Mouse (Mus musculus) kidney, adult 2 months (tissue): ENCODE data around the gene Ndnf. TPM values are rescaled to one million over a fixed set of nuclear protein-coding genes. Genes with fewer than 3 reads are reported as not detected.
A peak's percentile ranks its signal among the peaks of the same experiment; 100 is the strongest.

Experiments used
- DNase-seq: peaks from one replicate; pipeline ENCODE4 v3.0.0; 2021
- H3K27ac ChIP-seq: fragments of 200-500 bp; 2 replicates; pipeline ENCODE4 v1.5.1; 2012; ENCODE audit warnings: low read depth, low read length, control low read depth, inconsistent platforms; ENCODE audit not compliant: insufficient read depth
- H3K27me3 ChIP-seq: fragments of 200-500 bp; replicated peaks from 2 replicates; pipeline ENCODE4 v1.6.1; 2012; ENCODE audit warnings: mild to moderate bottlenecking, moderate library complexity, low read length, inconsistent platforms; ENCODE audit not compliant: control insufficient read depth, insufficient read depth
- H3K36me3 ChIP-seq: fragments of 200-500 bp; 2 replicates; pipeline ENCODE4 v1.6.1; 2012; ENCODE audit warnings: mild to moderate bottlenecking, moderate library complexity, low read length, inconsistent platforms; ENCODE audit not compliant: control insufficient read depth, insufficient read depth
- H3K4me1 ChIP-seq: fragments of 200-500 bp; 2 replicates; pipeline ENCODE4 v1.6.1; 2011; ENCODE audit warnings: low read length; ENCODE audit not compliant: control insufficient read depth, insufficient read depth
- H3K4me3 ChIP-seq: fragments of 200-500 bp; 2 replicates; pipeline ENCODE4 v1.5.1; 2011; ENCODE audit warnings: mild to moderate bottlenecking, low read depth, low read length, control low read depth; ENCODE audit not compliant: insufficient read depth
- CTCF ChIP-seq: fragments of 200-500 bp; conservative IDR thresholded peaks from 2 replicates; pipeline ENCODE4 v1.5.1; 2011; ENCODE audit warnings: low read depth, mild to moderate bottlenecking, control low read depth, low read length, moderate library complexity, mixed read lengths; ENCODE audit not compliant: insufficient read depth, insufficient read length
- POLR2A ChIP-seq: fragments of 200-500 bp; IDR thresholded peaks from one replicate; pipeline ENCODE4 v1.6.1; 2011; ENCODE audit warnings: low read depth, low read length, control low read depth
- WGBS: fragments of 180-500 bp; shearing (Covaris S2); methylation state at CpG from one replicate; pipeline ENCODE4 v1.1.7; 2018; 5-methylcytosine and 5-hydroxymethylcytosine counted together
- polyA plus RNA-seq: library from polyadenylated mRNA; depleted of rRNA; stranded (reverse); fragments of >200 nt; gene quantifications from 2 replicates; pipeline ENCODE4 v1.2.3, GENCODE M21; 2012

Gene Ndnf
- polyA plus RNA-seq, 1 experiment = 0.06 TPM

DNA sequence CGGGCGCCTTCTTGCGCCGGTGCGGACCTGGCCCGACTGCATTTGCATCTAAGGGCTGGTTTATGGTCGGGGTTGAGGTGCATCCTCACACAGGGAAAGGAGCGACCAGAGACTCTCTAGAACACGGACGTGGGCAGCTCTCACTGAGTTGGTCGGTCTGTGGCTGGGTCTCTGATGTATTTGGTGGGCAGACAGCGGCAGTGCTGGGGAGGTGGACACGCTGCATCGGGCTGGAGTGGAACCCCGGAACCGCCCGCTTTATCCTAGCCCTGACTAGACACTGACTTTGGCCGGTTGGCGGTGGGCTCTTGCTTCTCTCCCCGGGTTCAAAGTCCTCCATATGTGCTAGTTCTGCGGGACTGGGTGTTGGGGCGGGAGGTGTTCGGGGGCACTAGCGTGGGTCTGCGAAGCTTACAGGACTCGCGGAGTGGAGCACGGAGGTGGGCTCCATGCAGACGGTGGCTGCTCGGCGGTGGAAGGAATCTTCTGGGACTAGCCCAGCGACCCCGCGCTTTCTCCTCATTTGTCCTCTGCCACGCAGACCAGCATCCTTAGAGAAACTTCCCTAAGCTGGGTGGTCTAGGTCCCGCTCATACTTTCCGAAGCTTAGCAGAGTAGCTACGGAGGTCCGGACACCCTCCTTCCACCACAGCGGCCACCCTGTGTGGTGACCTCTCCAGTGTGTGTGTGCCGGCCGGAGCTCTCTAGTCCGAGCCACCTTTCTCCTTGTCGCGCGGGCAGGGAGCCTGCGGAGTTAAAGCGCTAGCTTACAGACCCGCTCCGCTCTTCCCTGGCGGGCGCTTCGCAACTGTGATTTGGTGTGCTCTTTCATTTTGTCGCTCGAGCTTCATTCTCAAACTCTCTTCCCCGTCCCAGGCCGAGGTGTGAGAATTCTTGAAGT lies 991 bp downstream of the Ndnf start:
- no peak for TF ChIP-seq CTCF
- no peak for TF ChIP-seq POLR2A

DNA sequence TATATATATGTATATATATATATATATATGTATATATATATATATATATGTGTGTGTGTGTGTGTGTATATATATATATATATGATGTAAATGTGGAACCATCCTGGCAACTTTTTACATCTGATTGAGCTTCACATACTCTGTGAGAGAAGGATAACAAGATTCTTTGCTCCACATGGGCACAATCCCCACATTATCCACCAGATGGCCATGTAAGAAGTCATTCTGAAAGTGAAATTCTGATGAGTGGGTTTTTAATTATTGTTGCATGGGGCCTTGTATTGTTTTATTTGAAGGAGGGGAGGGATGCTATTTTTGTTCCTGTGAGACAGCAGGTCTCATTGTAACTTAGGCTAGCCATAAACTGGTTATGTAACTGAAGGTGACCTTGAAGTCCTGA lies 22.5 kb downstream of the Ndnf start:
- Histone ChIP-seq H3K4me1 (no peaks in the 10 kb centered on the region), H3K36me3 (no peaks in the 10 kb centered on the region), H3K27ac (no peak overlapping the region), H3K4me3 (no peak overlapping the region), H3K27me3 (no peaks in the 10 kb centered on the region)
- no peak for TF ChIP-seq POLR2A
- TF ChIP-seq CTCF = no peak
- no peak for DNase-seq

More for the DNA sequence above, 991 bp downstream of the Ndnf start:
- no peaks in the 10 kb centered on the region; the same call in none of the 2 replicates for H3K27me3 ChIP-seq
- no peaks in the 10 kb centered on the region for H3K36me3 ChIP-seq
- 0 out of 2 replicates have a peak, but pooled peaks cover 4% of the 10 kb centered on the region for H3K4me1 ChIP-seq
- peak; percentile 27 for DNase-seq
- WGBS = 2% methylated on average over 57 of the region's 57 CpGs
- peak overlapping the region; percentile 60 for H3K4me3 ChIP-seq
- no peak overlapping the region for H3K27ac ChIP-seq

DNA sequence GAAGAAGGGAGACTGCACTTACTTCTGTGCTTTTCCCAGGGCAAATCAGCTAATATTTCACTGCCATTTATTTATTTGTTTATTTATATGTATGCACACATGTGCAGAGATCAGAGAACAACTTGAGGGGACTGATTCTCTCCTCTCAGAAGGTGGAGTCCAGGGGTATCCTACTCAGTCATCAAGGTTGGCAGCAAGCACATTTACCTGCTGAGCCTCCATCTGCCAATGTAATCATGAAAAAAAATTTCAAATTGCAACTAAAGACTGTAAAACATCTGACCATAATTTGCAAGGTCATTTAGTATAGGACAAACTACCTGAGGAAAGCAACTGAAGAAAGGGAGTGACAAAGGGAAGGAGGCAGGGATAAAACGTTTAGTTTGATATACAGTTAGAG lies 49.3 kb downstream of the Ndnf start:
- no peak for TF ChIP-seq POLR2A
- no peak for TF ChIP-seq CTCF
- Histone ChIP-seq H3K4me3 (no peak overlapping the region), H3K4me1 (no peaks in the 10 kb centered on the region), H3K36me3 (no peaks in the 10 kb centered on the region), H3K27ac (no peak overlapping the region), H3K27me3 (no peaks in the 10 kb centered on the region)
- 45% methylated on average over 1 of the region's 1 CpGs for WGBS
- no peak for DNase-seq

DNA sequence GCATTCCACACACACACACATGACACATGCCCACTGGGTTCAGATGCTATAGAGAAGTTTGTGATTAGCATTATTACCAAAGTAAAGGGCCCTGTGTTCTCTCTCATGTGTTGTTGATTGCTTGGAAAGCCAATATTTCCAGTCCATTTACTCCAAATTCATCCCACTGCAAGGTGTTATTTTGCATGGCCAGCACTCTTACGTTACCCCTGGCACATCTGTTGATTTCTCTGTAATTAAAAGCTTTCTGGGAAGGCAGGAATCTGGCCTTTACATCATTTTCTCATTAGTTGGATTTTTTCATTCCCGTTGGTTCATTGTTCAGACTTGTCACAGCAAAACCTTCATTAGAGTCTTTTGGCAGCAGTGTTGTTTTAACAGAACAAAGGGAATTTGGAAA lies 54.3 kb downstream of the Ndnf start:
- Histone ChIP-seq H3K36me3 (no peaks in the 10 kb centered on the region), H3K4me1 (no peaks in the 10 kb centered on the region), H3K4me3 (no peak overlapping the region), H3K27me3 (no peaks in the 10 kb centered on the region), H3K27ac (no peak overlapping the region)
- DNase-seq = no peak
- TF ChIP-seq POLR2A (no peak), CTCF (no peak)
- whole genome bisulfite sequencing = 48% methylated on average over 2 of the region's 2 CpGs

DNA sequence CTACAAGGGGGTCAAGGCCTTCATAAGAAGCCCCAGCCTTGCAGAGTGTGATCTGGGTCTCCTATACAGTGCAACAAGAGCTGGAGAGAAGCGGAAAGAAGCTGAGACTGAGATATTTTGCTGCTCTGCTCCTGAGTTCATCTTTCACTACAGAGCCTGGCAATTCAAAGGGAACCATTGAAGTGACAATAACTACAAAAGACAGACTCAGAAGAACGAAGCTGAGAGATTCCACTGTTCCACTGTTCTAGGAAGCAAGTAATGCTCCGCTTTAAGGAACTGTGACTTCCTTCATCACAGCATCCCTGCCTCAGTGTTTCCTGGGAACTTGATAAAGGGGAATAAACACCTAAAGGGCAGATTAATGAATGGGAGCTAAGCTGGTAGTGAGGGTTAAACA lies 56.9 kb downstream of the Ndnf start:
- Histone ChIP-seq H3K4me3 (no peak overlapping the region), H3K4me1 (no peaks in the 10 kb centered on the region), H3K36me3 (no peaks in the 10 kb centered on the region), H3K27ac (no peak overlapping the region), H3K27me3 (no peaks in the 10 kb centered on the region)
- no peak for DNase-seq
- WGBS = 78% methylated on average over 3 of the region's 3 CpGs
- TF ChIP-seq POLR2A (no peak), CTCF (no peak)

DNA sequence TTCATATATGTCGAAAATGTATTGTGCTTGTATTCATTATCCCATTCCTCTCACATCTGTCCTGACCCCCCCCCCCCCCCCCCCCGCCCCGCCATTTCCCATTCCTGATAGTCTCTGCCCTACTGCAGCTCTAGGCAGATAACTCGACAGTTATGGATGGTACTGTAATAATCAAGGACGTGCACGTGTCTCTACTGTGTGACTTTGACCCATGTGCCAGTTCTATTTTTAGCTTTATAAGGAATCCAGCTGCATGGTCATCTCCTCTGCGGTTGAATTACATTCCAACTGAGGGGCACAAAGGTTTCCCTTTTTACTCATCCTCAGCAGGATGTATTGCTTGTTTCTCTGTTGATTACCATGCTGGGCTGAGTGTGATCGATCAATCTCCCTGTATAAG lies 68.1 kb downstream of the Ndnf start:
- DNase-seq = peak; percentile 3
- no peaks in the 10 kb centered on the region for H3K4me1 ChIP-seq
- no peak for TF ChIP-seq CTCF
- no peak for TF ChIP-seq POLR2A
- H3K36me3 ChIP-seq = no peaks in the 10 kb centered on the region
- no peaks in the 10 kb centered on the region for H3K27me3 ChIP-seq
- WGBS = 44% methylated on average over 8 of the region's 8 CpGs
- no peak overlapping the region for H3K27ac ChIP-seq
- H3K4me3 ChIP-seq = no peak overlapping the region

DNA sequence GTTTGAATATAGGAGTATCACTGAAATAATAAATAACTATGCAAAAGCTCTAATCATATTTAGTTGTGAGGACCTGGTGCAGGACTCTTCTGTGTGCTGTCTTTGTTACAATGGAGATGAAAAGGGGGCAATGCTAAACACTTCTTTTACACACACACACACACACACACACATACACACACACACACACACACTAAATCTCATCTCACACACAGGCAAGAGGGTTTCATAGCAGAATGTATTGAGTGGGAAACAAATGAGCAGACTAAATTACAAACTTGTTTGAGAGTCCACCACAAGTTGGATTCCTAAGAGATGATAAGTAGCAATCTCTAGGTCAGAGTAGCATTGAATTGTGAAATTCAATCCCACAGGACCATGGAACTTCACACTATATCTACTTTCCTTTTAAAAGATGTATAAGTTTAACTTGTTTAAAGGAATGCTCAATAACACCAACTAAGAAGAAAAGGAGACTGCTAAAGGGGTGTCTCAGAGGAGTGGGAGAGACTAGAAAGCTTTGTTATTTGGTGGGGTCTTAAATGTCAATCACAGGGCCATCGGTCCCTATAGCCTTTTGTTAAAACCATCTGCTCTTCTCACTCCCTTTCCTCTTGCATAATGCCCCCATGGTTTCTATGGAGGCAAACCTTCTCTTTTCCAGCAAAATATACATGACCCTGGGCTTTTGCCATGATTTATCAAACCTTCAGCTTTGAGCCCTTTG lies 71.9 kb downstream of the Ndnf start:
- no peaks in the 10 kb centered on the region for H3K27me3 ChIP-seq
- no peak overlapping the region for H3K27ac ChIP-seq
- WGBS = 30% methylated on average over 1 of the region's 1 CpGs
- no peaks in the 10 kb centered on the region for H3K36me3 ChIP-seq
- no peak for TF ChIP-seq CTCF
- no peak for TF ChIP-seq POLR2A
- H3K4me3 ChIP-seq = no peak overlapping the region
- no peak for DNase-seq
- no peaks in the 10 kb centered on the region for H3K4me1 ChIP-seq
